Mouse (Mus musculus): ENCODE data around the gene Lyl1.

GRCm38 (mm10) chr8:84732996-84733395 is 31.7 kb downstream of the Lyl1 start:
- TF ChIP-seq POLR2A (IDR thresholded peaks at IDR 0.05; ENCODE audit: borderline replicate concordance, control insufficient read depth, low read depth, low read length) (no peak), CTCF (IDR thresholded peaks at IDR 0.05; ENCODE audit: control insufficient read depth, insufficient read depth, low read length) (no peak)
